Mouse (Mus musculus): ENCODE measurements around the gene Gucy2e.

DNA sequence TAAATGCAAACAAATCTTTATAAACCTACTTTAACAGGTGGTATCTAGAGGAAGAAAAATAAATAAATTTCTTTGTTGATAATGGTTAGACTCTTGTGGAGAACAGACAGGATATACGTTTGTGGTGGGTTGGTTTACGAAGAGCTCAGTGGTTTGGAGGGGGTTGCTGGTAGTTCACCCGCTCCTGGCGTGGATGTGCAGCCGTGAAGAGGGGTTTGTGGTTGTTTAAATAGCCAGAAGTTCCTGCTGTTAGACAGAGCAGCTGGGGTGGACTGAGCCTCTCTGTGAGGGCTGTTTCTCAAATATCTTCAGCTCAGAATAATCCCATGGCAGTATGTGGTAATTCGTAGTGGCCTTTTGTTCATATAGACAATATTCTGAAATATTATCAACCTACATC lies 38.8 kb upstream of the Gucy2e start:
- TF ChIP-seq CTCF (IDR thresholded peaks at IDR 0.05; ENCODE audit: borderline replicate concordance, control insufficient read depth, extremely low read depth, insufficient read depth, low read length, poor library complexity) (no peak), POLR2A (IDR thresholded peaks at IDR 0.05; ENCODE audit: control insufficient read depth, extremely low read depth, insufficient read depth, low read length, poor library complexity) (no peak)

Data from thymus, adult 2 months (tissue).